Mouse (Mus musculus) brain, embryonic 14.5 days (tissue): Measurements from ENCODE around the gene Plcb4.

ENCODE experiments used
- CTCF ChIP-seq: fragments of 200-500 bp; IDR thresholded peaks from 2 replicates; pipeline ENCODE4 v1.5.1; 2012; ENCODE audit warnings: inconsistent platforms, mild to moderate bottlenecking, moderate library complexity, borderline replicate concordance; ENCODE audit not compliant: insufficient read depth, insufficient read length; ENCODE audit errors: extremely low read depth
- POLR2A ChIP-seq: fragments of 200-500 bp; IDR thresholded peaks from 2 replicates; pipeline ENCODE4 v1.6.1; 2012; ENCODE audit warnings: mild to moderate bottlenecking, inconsistent platforms, borderline replicate concordance; ENCODE audit not compliant: poor library complexity, insufficient read depth, insufficient read length, severe bottlenecking; ENCODE audit errors: extremely low read depth

DNA sequence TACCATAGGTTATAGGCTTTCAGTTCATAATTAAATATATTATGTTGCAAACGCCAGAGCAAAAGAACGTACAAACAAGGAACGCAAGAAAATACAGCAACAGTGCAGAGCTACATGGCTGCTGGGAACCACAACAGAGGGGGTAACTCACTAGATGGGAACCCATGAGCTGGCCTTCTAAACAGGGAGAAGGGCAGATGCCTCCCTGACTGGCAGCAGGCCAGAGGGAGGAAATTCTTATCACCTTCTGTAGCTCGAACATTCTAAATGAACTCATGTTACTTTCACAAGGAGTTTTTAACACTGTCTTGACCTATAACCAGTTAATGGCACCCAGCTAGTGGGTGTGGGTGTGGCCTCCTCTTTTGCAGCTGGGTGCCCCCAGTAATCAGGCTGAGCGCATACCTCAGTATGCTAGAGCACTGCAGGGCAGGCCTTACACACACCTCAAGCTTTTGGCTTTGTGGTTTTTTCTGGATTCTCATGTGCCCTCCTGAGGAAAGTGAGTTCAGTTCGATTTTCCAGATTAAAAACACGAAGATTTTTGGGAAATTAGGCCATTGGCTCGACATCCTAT lies 102.5 kb downstream of the Plcb4 start:
- no peak for TF ChIP-seq CTCF
- no peak for TF ChIP-seq POLR2A
